Mouse (Mus musculus) embryonic facial prominence, embryonic 14.5 days (tissue): ENCODE results near the gene Calm3. TPM values are rescaled to one million over a fixed set of nuclear protein-coding genes. Genes with fewer than 3 reads are reported as not detected.

Experiments
- ATAC-seq: fragments of 200-750 bp; cut with Nextera tagmentation; 2 replicates; pipeline ENCODE4 v1.8.0; 2017; ENCODE audit warnings: low read depth, moderate number of reproducible peaks, moderate TSS enrichment
- DNase-seq: peaks from one replicate; pipeline ENCODE4 v3.0.0-alpha.2; 2015; ENCODE audit warnings: low spot score
- H3K27ac ChIP-seq: fragments of 300-500 bp; sonication (generic); replicated peaks from 2 replicates; pipeline ENCODE4 v1.5.1; 2014; ENCODE audit warnings: low read depth, mild to moderate bottlenecking, low read length, moderate library complexity
- H3K27me3 ChIP-seq: fragments of 300-500 bp; sonication (generic); replicated peaks from 2 replicates; pipeline ENCODE4 v1.6.1; 2014; ENCODE audit warnings: low read length; ENCODE audit not compliant: control insufficient read depth, insufficient read depth
- H3K36me3 ChIP-seq: fragments of 300-500 bp; sonication (generic); 2 replicates; pipeline ENCODE4 v1.6.1; 2014; ENCODE audit warnings: low read length, mixed read lengths; ENCODE audit not compliant: control insufficient read depth, insufficient read depth
- H3K4me1 ChIP-seq: fragments of 300-500 bp; sonication (generic); 2 replicates; pipeline ENCODE4 v1.6.1; 2014; ENCODE audit warnings: antibody characterized with exemption, low read length; ENCODE audit not compliant: control insufficient read depth, insufficient read depth
- H3K4me2 ChIP-seq: fragments of 300-500 bp; sonication (generic); 2 replicates; pipeline ENCODE4 v1.6.1; 2014; ENCODE audit warnings: low read depth, mild to moderate bottlenecking, low read length, moderate library complexity, mixed read lengths
- H3K4me3 ChIP-seq: fragments of 300-500 bp; sonication (generic); 2 replicates; pipeline ENCODE4 v1.5.1; 2014; ENCODE audit warnings: low read depth, mild to moderate bottlenecking, low read length
- H3K9ac ChIP-seq: fragments of 300-500 bp; sonication (generic); 2 replicates; pipeline ENCODE4 v1.6.1; 2014; ENCODE audit warnings: low read depth, mild to moderate bottlenecking, low read length, moderate library complexity, mixed read lengths
- H3K9me3 ChIP-seq: fragments of 300-500 bp; sonication (generic); 2 replicates; pipeline ENCODE4 v1.6.1; 2016; ENCODE audit warnings: low read length; ENCODE audit not compliant: control insufficient read depth
- WGBS: fragments of 180-500 bp; shearing (Covaris S2); extraction: QIAGEN DNeasy Blood & Tissue Kit; methylation state at CpG from one replicate; pipeline ENCODE4 v1.1.7; 2014; 5-methylcytosine and 5-hydroxymethylcytosine counted together
- polyA plus RNA-seq: library from polyadenylated mRNA; unstranded; fragments of >200 nt; fragmentation: Nextera tagmentation; extraction: Ambion mirVana; gene quantifications from 2 replicates; pipeline ENCODE4 v1.2.1, GENCODE M21; 2014

The Calm3 gene
- polyA plus RNA-seq, 1 experiment from 2014 or later, result 164 TPM

- Histone ChIP-seq H3K4me2 (no peak within 1 kb of the TSS), H3K36me3 (no peaks in the 10 kb centered on the region), H3K27ac (no peak within 1 kb of the TSS), H3K27me3 (no peaks in the 10 kb centered on the region), H3K9ac (0 out of 2 replicates have a peak within 1 kb of the TSS, but pooled peaks have one; percentile 4), H3K4me1 (peaks cover 14% of the 10 kb centered on the region), H3K4me3 (no peak within 1 kb of the TSS), H3K9me3 (no peaks in the 10 kb centered on the region)
- ATAC-seq (peak; percentile 17; the same call in 1 of the 2 replicates), DNase-seq (peak; percentile 62)
- WGBS, result 10% methylated on average over 6 of the region's 6 CpGs
Measured at GRCm38 (mm10) chr7:16906281-16906680, 17.6 kb downstream of the Calm3 start, which contains the start of gene Ptgir. TSS of gene Ptgir (plus strand) at chr7:16906490.

GRCm38 (mm10) chr7:16905491-16906021, 18.4 kb downstream of the Calm3 start:
- Histone ChIP-seq H3K4me2 (no peak overlapping the region), H3K4me1 (peaks cover 16% of the 10 kb centered on the region), H3K27me3 (no peaks in the 10 kb centered on the region), H3K36me3 (no peaks in the 10 kb centered on the region), H3K9me3 (no peaks in the 10 kb centered on the region), H3K27ac (no peak overlapping the region), H3K4me3 (no peak overlapping the region), H3K9ac (no peak overlapping the region)
- WGBS, result 46% methylated on average over 9 of the region's 9 CpGs
- ATAC-seq (no peak), DNase-seq (no peak)

GRCm38 (mm10) chr7:16904120-16904675, 19.7 kb downstream of the Calm3 start:
- H3K4me1 ChIP-seq, result peaks cover 23% of the 10 kb centered on the region

GRCm38 (mm10) chr7:16903439-16903955, 20.4 kb downstream of the Calm3 start:
- peaks cover 23% of the 10 kb centered on the region for H3K4me1 ChIP-seq
- WGBS, result 74% methylated on average over 2 of the region's 2 CpGs
- no peak overlapping the region for H3K27ac ChIP-seq
- no peaks in the 10 kb centered on the region for H3K27me3 ChIP-seq
- no peak overlapping the region for H3K9ac ChIP-seq
- no peak overlapping the region for H3K4me3 ChIP-seq
- ATAC-seq (no peak), DNase-seq (no peak)
- H3K4me2 ChIP-seq, result no peak overlapping the region
- no peaks in the 10 kb centered on the region for H3K9me3 ChIP-seq
- H3K36me3 ChIP-seq, result no peaks in the 10 kb centered on the region

More at GRCm38 (mm10) chr7:16904120-16904675, 19.7 kb downstream of the Calm3 start:
- WGBS, result 51% methylated on average over 8 of the region's 10 CpGs
- no peak overlapping the region for H3K4me3 ChIP-seq
- no peaks in the 10 kb centered on the region for H3K36me3 ChIP-seq
- no peaks in the 10 kb centered on the region for H3K9me3 ChIP-seq
- no peak overlapping the region for H3K9ac ChIP-seq
- no peak overlapping the region for H3K27ac ChIP-seq
- no peak overlapping the region for H3K4me2 ChIP-seq
- ATAC-seq (no peak), DNase-seq (no peak)
- H3K27me3 ChIP-seq, result no peaks in the 10 kb centered on the region

DNA sequence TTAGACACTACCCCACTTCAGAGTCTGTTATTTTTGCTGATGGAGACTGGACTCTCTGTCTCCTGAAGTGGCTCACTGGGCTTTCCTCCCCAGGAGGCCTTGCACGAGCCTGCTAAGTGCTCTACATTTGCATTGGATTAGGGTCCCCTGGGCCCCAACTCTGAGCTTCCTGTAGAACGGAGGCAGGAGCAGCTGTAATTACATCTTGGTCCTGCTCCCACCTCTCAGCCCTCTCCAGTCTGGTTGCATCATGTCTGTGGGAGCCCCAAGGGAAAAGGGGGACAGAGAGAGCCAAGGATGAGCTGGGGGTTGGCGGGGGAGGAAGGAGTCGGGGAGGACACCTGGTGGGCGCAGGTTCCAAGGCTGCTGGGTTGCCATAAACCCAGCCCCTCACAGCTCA, 23.4 kb downstream of the Calm3 start:
- H3K27me3 ChIP-seq, result no peaks in the 10 kb centered on the region
- WGBS, result 21% methylated on average over 5 of the region's 5 CpGs
- peaks cover 15% of the 10 kb centered on the region for H3K4me1 ChIP-seq
- H3K27ac ChIP-seq, result no peak overlapping the region
- no peak overlapping the region for H3K4me2 ChIP-seq
- H3K9me3 ChIP-seq, result no peaks in the 10 kb centered on the region
- DNase-seq (peak; percentile 84), ATAC-seq (peak; percentile 63)
- H3K9ac ChIP-seq, result peak overlapping the region; percentile 26; the same call in 1 of the 2 replicates
- H3K4me3 ChIP-seq, result no peak overlapping the region
- H3K36me3 ChIP-seq, result no peaks in the 10 kb centered on the region

- ATAC-seq (no peak), DNase-seq (no peak)
- Histone ChIP-seq H3K4me3 (peak overlapping the region; percentile 26), H3K4me2 (peak overlapping the region; percentile 64), H3K27me3 (no peaks in the 10 kb centered on the region), H3K27ac (no peak overlapping the region), H3K9ac (0 out of 2 replicates have a peak overlapping the region, but pooled peaks have one; percentile 52), H3K9me3 (no peaks in the 10 kb centered on the region), H3K4me1 (peaks cover 41% of the 10 kb centered on the region), H3K36me3 (no peaks in the 10 kb centered on the region)
- 30% methylated on average over 10 of the region's 10 CpGs for WGBS
Measured at GRCm38 (mm10) chr7:16895511-16895910, 28.4 kb downstream of the Calm3 start.

DNA sequence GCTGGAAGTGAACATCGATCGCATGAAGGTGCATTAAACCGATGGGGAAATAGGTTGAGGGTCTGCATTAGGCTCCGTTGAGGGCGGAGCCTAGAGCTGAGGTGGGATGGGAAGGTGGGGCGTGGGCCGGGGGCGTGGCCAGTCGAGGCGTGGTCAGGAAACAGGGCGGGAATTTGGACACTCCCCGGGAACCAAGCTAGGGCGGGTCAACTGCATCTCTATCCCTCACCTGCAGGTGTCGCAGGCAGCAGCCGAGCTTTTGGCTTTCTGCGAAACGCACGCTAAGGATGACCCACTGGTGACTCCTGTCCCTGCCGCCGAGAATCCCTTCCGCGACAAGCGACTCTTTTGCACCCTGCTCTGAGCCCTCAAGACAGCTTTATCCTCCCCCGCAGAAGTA, 28.9 kb downstream of the Calm3 start:
- H3K27ac ChIP-seq, result no peak overlapping the region
- ATAC-seq (peak; percentile 2; the same call in 1 of the 2 replicates), DNase-seq (peak; percentile 80)
- H3K36me3 ChIP-seq, result no peaks in the 10 kb centered on the region
- 1% methylated on average over 20 of the region's 24 CpGs for WGBS
- peaks cover 36% of the 10 kb centered on the region for H3K4me1 ChIP-seq
- peak overlapping the region; percentile 52; the same call in 1 of the 2 replicates for H3K9ac ChIP-seq
- H3K9me3 ChIP-seq, result no peaks in the 10 kb centered on the region
- H3K4me3 ChIP-seq, result peak overlapping the region; percentile 26
- peak overlapping the region; percentile 64 for H3K4me2 ChIP-seq
- H3K27me3 ChIP-seq, result no peaks in the 10 kb centered on the region

GRCm38 (mm10) chr7:16894279-16894678, 29.6 kb downstream of the Calm3 start:
- peak overlapping the region; percentile 64 for H3K4me2 ChIP-seq
- no peak overlapping the region for H3K9ac ChIP-seq
- H3K36me3 ChIP-seq, result no peaks in the 10 kb centered on the region
- no peak overlapping the region; the same call in 1 of the 2 replicates for H3K27ac ChIP-seq
- ATAC-seq (no peak; the same call in 1 of the 2 replicates), DNase-seq (peak; percentile 63)
- WGBS, result 16% methylated on average over 2 of the region's 4 CpGs
- peaks cover 34% of the 10 kb centered on the region for H3K4me1 ChIP-seq
- peak overlapping the region; percentile 26 for H3K4me3 ChIP-seq
- H3K27me3 ChIP-seq, result no peaks in the 10 kb centered on the region
- no peaks in the 10 kb centered on the region for H3K9me3 ChIP-seq
